Mouse (Mus musculus) brown adipose tissue, adult 24 weeks (tissue): ENCODE data around the gene Ptprd. TPM values are rescaled to one million over a fixed set of nuclear protein-coding genes. Genes with fewer than 3 reads are reported as not detected.

ENCODE experiments used
- H3K27ac ChIP-seq: fragments of 200-500 bp; replicated peaks from 2 replicates; pipeline ENCODE4 v1.5.1; 2012; ENCODE audit warnings: low read depth, mild to moderate bottlenecking, low read length
- H3K4me1 ChIP-seq: fragments of 200-500 bp; 2 replicates; pipeline ENCODE4 v1.6.1; 2012; ENCODE audit warnings: low read length, mixed read lengths; ENCODE audit not compliant: control insufficient read depth, insufficient read depth, insufficient read length
- H3K4me3 ChIP-seq: fragments of 200-500 bp; 2 replicates; pipeline ENCODE4 v1.5.1; 2012; ENCODE audit warnings: low read depth, mild to moderate bottlenecking, low read length, moderate library complexity; ENCODE audit not compliant: insufficient read depth
- polyA plus RNA-seq: library from polyadenylated mRNA; stranded (reverse); fragments of >200 nt; gene quantifications from 2 replicates; pipeline ENCODE4 v1.2.4, GENCODE M21; 2012; ENCODE audit not compliant: missing spikeins, insufficient read depth, insufficient read length

The Ptprd gene
- polyA plus RNA-seq, 1 experiment = 22.5 TPM

DNA sequence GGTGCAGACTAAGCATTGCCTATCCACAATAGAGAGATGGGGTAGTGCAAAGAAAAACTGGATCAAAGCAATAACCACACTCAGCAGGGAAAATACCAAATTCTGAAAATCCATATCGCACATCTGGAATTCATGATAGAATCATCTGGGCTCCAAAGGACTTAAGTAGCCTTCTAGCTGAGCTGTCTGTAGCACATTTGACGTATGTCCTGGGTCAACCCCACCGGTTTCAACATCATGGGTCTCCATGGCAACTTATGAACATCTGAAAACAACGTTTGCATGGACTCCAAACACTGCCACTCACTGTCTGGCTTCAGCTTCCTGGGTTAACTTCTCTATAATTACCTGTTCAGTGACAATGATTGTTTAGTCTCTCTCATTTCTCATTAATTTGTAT, 655.9 kb downstream of the Ptprd start:
- Histone ChIP-seq H3K4me1 (no peaks in the 10 kb centered on the region), H3K4me3 (no peak overlapping the region), H3K27ac (no peak overlapping the region)

DNA sequence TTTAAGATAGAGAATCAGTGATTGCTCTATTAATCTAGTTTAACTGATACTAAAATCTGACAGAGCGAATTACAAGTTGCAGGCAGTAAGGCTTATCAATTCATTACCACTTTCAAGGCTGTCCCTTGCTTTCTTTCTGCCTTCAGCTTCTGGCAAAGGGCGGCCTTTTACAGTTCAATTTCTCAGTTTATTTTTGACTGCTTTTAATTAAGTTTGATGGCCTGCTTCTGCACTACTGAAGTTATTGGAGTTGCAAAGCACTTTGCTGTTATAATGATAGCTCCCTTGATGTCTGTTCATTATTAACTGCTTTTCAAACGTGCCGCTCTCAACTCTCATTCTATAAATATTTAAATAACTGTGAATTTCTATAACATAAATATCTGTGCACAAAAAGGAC, 673.9 kb downstream of the Ptprd start:
- no peaks in the 10 kb centered on the region for H3K4me1 ChIP-seq

DNA sequence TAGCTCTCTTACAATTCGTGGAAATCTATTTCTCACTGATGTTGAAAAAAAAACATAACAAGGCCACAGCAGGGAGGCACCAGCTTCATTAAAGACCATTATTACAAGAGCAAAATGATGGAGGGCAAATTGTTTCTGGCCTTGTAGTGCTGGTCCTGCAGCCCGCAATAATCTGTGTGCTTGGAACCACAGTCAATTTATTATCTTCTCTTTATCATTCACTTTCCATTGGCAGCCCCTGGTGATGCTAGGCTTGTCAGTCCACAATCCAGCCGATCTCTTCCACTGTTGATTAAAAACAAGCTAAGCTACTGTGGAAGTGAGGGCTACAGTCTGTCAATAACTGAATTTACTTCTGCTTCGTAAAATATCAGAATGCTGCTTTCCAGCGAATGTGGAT, 674.4 kb downstream of the Ptprd start:
- H3K4me1 ChIP-seq = no peaks in the 10 kb centered on the region
- no peak overlapping the region for H3K4me3 ChIP-seq
- no peak overlapping the region for H3K27ac ChIP-seq

More for the DNA sequence above, 673.9 kb downstream of the Ptprd start:
- Histone ChIP-seq H3K4me3 (no peak overlapping the region), H3K27ac (no peak overlapping the region)

DNA sequence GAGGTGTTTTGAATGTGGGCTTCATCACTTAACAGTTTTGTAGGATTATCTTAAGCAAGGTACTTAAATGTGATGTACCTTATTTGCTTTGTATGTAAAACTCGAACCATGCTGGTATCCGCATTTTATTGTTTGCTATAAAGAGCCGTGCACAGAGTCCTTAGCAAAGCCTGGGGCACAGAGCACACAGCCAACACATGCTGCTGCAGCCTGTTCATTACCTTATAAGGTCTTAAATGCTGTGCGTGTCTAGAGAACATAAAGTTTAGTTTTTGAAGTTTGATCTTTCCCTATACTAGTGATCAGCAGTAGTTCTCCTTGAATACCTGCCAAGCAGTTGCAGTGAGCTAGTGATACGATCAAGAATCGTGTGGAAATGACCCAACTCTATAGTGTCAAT, 676.2 kb downstream of the Ptprd start:
- Histone ChIP-seq H3K27ac (no peak overlapping the region), H3K4me1 (no peaks in the 10 kb centered on the region), H3K4me3 (no peak overlapping the region)

DNA sequence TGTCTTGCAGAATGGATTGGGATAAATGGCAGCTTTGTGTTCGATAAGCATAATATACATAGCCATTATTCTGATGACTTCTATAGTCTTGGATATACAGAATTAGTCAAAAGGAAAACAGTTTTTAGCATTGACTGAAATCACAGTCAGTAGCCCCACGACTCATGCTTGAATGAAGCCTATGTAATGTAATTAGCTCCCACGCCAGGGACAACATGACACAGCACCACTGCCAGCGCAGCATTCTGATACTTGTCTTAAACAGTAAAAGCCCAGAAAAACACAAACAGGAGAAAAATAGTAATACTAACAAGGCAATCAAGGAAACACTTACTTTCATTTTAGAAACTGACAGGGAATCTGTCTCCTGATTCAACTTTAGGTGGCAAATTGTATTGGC, 677.2 kb downstream of the Ptprd start:
- no peak overlapping the region for H3K27ac ChIP-seq
- no peak overlapping the region for H3K4me3 ChIP-seq
- no peaks in the 10 kb centered on the region for H3K4me1 ChIP-seq

DNA sequence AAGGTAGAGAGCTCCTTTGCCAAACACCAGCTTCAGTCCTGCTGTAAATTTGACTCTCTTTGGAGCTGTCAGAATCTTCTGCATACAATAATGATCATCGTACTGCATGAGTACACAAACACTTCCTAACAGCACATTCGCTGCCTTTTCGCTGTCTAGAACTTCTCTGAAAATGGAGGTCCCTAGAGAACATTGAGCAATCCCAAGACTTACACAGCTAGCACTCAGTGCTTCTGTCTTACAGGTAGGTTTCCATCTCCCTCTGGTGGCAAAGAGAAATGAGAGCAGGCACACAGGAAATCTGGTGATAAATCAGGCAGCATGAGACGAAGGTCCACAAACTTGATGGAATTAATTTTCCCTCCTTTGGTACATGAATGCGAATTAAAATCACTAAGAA, 692.6 kb downstream of the Ptprd start:
- Histone ChIP-seq H3K4me3 (no peak overlapping the region), H3K27ac (no peak overlapping the region), H3K4me1 (no peaks in the 10 kb centered on the region)

DNA sequence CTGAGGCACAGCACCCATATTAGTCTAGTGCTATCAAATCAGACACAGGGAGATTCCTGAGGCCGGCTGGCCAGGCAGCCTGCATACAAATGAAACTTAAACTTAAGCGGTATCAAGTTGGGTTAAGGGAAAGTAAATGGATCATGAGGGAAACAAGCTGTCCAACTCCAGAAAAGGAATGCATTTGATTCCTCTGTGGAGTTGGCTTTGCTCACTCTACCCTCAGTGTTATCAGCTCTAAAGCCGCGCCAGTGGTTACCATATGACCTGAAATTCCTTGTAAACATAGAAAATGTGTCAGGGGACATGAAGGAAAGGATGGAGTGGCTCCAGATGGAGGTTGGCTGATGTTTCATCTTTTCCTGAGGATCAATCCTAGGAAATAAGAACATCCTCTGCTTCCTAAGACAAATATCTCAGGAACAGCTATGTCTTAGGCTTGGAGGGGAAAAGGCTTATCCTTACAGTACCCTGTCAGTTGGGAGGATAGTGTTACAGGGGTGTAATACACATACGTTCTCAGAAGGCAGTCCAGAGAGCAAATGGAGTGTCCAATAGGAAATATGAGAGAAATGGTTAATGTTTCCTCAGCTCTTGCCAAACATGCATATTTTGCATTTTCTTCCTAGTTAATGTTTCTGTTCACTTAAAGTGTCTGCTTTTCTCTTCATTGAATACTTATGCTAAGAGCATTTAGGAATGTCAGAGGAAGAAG, 697.7 kb downstream of the Ptprd start:
- no peak overlapping the region for H3K27ac ChIP-seq
- H3K4me3 ChIP-seq = no peak overlapping the region
- H3K4me1 ChIP-seq = no peaks in the 10 kb centered on the region

DNA sequence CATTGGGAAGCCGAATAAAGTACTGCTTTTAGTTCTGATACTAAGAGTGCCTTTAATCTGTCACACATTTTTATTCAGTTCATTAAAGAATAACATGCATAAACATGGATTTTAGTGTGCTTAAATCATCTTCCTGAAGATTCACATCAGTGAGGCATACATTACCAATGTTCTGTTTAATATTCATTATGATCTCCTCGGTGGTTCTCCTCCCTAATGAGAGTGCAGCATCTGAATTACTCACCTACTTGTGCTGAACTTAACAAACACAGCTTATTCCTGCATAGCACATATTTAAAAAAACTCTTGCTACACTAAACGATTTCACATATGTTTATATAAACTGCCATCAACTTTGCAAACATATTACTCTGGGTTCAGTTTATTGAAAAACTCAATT, 698.7 kb downstream of the Ptprd start:
- Histone ChIP-seq H3K27ac (no peak overlapping the region), H3K4me1 (no peaks in the 10 kb centered on the region), H3K4me3 (no peak overlapping the region)

DNA sequence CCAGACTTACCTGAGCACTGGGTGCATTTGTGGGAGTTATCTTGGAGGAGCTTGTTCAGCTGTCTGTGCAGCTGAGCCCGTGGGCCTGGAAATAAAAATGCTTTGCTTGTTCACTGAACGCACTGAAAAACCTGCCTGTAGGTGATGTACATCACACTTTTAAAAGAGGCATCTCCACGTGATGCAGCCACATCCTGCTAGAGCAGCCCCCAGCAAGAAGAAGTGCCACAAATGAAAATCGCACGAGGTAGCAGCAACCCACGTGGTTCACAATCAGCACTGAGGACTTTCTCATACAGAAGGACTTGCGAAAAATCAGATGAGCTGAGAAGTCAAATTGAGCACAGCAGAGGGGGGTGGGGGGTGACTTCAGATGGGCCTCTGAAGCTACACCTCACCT, 757.7 kb downstream of the Ptprd start:
- Histone ChIP-seq H3K4me1 (no peaks in the 10 kb centered on the region), H3K27ac (no peak overlapping the region), H3K4me3 (no peak overlapping the region)

DNA sequence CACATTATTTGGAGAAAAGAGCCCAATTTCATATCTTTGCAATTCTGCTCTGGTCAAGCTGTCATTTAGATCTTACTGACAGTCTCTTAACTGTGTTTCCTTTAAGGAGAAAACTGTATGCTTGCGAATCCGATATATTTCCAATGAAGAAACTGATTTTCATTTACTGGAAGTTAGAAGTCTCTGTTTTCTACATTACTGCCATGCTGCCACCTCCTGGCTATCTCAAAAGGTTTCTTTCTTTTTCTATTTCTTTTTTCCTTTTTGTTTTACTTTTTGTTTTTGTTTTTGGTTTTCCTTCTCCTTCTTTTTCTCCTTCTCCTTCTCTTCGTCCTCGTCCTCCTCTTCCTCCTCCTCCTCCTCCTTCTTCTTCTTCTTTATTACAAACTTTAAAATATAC, 812.6 kb downstream of the Ptprd start:
- no peaks in the 10 kb centered on the region for H3K4me1 ChIP-seq
- H3K4me3 ChIP-seq = no peak overlapping the region
- no peak overlapping the region for H3K27ac ChIP-seq

DNA sequence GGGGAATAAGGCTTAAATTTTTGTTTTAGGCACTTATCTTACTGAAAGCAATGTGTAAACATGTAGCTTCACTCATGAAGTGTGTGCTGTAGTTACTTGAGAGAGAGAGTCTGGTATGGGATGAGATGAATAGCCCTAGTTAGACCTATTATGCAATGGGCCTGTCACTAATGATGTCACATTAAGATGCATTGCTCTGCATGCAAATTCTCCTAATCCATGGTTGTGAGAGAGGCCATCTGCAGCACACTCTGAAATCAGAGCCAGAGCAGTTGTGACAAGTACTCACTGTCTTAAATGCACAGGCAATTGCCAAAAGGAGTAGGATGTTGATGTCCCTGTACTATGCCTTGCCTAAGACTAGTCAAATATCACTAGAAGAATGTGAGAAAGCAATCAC, 850.0 kb downstream of the Ptprd start:
- no peaks in the 10 kb centered on the region for H3K4me1 ChIP-seq
- no peak overlapping the region for H3K27ac ChIP-seq
- no peak overlapping the region for H3K4me3 ChIP-seq

DNA sequence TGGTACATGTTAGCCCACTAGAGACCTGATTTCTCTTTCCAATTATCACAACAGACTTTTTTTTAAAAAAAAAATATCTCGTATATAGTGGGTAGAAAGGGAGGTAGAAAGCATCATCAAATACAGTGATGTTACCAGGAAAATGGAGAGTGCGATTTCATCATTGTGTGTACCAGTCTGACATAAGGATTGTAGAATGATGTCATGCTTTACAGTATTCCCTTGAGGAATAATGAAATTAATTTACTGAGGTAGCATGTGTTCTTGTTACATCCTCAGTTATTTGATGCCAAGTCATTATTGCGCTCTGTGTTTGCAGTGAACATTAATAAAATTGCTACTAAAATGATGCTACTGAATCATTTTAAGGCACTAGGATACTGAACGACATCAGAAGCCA, 884.6 kb downstream of the Ptprd start:
- Histone ChIP-seq H3K4me3 (no peak overlapping the region), H3K27ac (no peak overlapping the region), H3K4me1 (no peaks in the 10 kb centered on the region)

DNA sequence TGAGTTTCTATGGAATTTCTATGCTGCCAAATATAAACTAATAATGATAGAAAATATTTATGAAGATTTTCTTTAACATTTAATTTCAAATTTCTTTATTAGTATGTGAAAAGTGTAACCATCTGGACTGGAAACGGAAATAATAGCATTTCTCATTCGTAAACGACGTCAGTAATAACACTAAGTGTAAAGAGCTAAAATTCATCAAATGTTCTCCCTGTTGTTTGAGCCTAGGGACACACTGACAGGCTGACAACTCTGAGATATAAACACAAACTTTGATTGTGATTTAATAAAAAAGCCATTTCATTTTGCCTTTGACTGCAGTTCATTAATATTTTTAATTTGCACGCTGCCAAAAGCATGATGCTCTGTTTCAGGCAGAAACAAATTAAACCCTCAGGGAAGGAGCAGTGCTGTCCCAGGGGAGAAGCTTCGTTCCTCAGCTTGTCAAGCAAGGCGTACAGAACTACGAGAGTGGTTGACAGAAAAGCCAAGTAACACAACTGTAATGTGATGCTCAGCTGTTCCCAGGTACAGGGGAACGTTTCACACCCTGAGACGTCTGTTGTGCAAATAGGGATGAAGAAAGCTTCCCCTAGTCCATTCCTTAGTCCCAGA, 894.6 kb downstream of the Ptprd start:
- no peaks in the 10 kb centered on the region for H3K4me1 ChIP-seq
- no peak overlapping the region for H3K4me3 ChIP-seq
- H3K27ac ChIP-seq = no peak overlapping the region

DNA sequence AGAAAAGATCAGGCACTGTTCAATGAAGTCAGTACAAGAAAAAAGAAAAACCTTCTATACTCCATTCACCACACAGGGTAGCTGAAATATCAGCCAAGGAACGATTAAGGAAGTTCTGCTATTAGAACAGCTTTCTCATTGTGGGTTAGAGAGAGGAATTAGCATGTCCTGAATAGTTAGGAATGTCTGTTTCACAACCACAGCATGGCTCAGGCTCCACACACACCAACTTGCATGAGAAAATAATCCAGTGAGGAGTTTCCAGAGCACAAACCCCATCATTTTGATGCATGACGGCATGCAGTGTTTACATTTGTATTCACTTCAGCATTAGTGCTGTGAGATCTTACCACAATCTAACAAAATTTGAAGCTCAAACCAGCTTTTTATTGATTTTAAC, 895.1 kb downstream of the Ptprd start:
- H3K4me3 ChIP-seq = no peak overlapping the region
- no peaks in the 10 kb centered on the region for H3K4me1 ChIP-seq
- no peak overlapping the region for H3K27ac ChIP-seq

DNA sequence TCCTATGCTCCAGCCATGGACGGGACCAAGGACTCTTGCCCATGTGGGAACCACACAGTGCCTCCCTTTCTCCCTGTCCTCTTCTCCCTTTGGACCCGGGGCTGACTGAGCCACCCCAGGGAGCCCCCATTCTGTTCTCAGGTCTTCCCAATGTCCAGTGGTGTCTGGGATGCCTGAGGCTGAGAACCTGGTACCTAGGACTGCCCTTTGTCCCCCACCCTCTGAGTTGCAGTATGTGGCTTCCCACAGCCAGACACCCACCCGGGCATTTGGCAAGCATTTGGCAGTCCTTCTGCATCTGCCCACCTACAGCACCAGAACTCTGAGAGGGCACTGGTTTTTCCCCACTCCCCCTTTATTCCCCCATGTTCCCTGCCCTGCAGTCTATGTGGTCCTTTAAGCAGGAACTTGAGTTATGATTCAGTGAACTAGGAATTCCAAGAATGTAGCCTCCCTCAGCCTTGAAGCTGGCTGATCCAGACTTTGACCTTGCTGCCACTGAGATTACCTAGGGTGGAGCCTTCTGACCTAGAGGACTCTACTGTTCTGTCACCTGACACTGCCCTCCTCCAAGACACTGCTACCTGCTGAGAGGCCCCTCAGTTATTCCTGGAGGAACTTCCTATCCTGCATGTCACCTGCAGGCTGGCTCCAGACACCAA, 901.5 kb downstream of the Ptprd start:
- H3K27ac ChIP-seq = no peak overlapping the region
- no peaks in the 10 kb centered on the region for H3K4me1 ChIP-seq
- H3K4me3 ChIP-seq = no peak overlapping the region

DNA sequence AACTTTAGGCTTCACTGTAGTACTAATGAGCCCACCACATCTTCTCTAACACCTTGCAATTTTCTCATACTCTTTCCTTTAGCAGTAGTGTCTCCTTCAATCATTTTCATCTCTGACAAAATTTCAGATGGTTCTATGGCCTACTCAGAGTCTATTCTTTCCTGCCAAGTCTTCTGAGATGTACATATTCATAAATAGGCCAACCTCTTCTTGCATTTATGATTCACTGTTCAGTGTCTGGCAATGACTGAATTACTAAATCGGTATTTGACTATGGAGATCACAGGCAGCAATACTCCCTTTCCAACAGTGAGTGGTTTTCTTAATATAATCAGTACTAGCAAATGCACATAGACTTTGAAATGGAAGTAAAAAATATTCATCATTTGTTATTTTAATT, 928.3 kb downstream of the Ptprd start:
- H3K27ac ChIP-seq = no peak overlapping the region
- no peak overlapping the region for H3K4me3 ChIP-seq
- H3K4me1 ChIP-seq = no peaks in the 10 kb centered on the region
